Mouse (Mus musculus): ENCODE results near the gene Adcy5.

Adcy5 gene

DNA sequence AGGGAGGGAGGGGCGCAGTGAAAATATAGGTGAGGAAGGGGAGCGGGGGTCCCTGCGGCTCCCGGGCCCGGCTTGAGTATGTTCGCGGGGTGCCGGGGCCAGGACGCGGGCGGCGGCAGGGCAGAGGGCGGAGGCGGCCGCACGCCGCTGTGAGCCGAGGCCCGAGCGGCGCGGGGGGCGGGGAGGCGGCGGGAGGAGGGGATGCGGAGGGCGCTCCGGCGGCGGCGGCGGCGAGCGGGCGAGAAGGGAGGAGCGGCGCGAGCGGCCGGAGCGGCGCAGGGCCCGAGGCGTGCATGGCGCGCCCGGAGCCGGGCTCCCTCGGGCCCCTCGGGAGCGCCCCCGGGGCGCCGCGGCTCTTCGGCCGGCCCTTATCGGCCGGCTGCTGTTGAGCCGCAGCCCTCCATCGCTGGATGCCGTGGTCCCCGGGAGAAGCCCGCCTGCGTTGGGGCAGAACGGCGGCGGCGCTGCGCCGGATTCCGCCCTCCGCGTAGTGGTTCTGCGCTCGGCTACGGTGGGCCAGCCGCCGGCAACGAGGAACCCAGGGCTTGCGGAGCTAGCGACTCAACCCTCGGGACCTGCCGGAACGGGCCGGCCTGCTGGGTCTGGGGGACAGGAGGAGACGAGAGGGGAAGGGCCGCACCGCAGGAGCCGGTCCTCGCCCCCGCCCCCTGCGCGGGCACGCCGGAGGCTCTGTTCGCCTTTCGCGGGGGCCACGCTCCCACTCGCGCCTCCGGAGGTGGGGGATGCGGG, at the start of gene Adcy5:
Adcy5 (plus strand) TSS at position 237 of the 750 bp plus-strand sequence.
- no peak for DNase-seq (ENCODE audit: low spot score in 2 of 2)

- DNase-seq (ENCODE audit: low spot score in 2 of 2): no peak
Measured at GRCm38 (mm10) chr16:35107985-35108384, 46.7 kb upstream of the Adcy5 start.

DNA sequence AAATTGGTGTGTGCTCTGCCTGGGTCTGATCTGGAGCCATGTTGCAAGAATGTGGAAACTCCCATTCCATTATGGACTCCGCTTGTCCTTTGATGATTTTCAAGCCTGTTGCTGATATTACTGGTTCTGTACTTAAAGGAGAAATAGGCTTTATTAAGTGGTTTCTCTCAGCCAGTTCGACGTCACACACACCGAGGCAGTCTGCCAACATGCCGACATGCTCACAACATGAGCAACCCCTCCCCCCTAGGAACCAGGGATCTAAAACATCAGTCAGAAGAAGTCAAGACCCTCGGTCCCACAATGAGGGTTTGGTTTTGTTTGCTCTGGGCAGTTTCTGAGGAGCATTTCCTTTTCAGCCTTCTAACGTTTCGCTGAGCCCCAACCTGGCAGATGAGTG, 45.5 kb upstream of the Adcy5 start:
- DNase-seq (ENCODE audit: low spot score in 2 of 2): no peak

- no peak for DNase-seq (ENCODE audit: low spot score in 2 of 2)
Measured at GRCm38 (mm10) chr16:35109656-35110291, 44.9 kb upstream of the Adcy5 start.

GRCm38 (mm10) chr16:35110410-35111142, 44.1 kb upstream of the Adcy5 start:
- peak; percentile 27 to 37 for DNase-seq (ENCODE audit: low spot score in 2 of 2)

DNA sequence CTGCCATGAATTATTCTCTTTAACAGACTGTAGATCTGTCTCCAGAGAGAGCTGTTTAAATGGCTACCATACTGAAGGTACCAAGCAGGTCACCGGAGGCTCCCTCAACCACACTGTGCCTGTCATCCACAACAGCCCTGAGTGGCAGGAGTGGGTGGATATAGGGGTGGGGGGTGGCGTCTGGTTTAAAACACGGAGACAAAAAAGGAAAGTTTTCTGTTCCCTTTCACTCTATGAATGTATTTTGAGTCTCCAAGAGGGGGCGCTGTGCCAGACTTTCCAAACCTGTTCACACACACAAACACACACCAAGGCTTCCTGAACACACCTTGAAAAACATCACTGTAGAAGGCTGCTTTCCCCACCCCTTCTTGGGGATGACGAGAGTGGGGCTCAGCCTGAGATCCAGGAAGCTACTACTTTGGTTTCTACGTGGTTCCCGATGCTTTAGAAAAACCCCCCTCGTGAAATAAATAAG, 43.5 kb upstream of the Adcy5 start:
- no peak for DNase-seq (ENCODE audit: low spot score in 2 of 2)

DNA sequence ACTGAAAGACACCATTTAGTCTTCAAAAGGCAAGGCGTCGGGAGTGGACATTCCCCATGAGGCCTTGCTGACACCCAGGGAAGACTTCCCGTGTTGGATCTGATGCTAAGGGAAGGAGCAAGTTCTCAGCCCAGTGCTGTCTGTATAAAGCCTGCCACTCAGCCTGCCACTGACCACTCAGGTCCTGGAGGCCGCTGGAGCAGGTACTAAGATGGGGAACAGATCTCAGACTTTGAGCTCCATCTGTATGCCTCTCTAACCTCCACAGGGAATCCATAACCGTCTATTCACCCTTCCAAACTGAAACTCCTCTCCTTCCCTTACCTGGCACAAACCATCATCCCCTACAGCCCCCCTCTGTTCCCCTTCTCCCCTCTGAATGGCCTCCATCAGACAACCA, 41.2 kb upstream of the Adcy5 start:
- DNase-seq (ENCODE audit: low spot score in 2 of 2): no peak

- no peak for DNase-seq (ENCODE audit: low spot score in 2 of 2)
Measured at GRCm38 (mm10) chr16:35116328-35116956, 38.2 kb upstream of the Adcy5 start.

GRCm38 (mm10) chr16:35117436-35117835, 37.2 kb upstream of the Adcy5 start:
- DNase-seq (ENCODE audit: low spot score in 2 of 2): no peak

- DNase-seq (ENCODE audit: low spot score in 2 of 2): no peak
Measured at GRCm38 (mm10) chr16:35120603-35121002, 34.1 kb upstream of the Adcy5 start.

- DNase-seq (ENCODE audit: low spot score in 2 of 2): no peak
Measured at GRCm38 (mm10) chr16:35127270-35127669, 27.4 kb upstream of the Adcy5 start.

DNA sequence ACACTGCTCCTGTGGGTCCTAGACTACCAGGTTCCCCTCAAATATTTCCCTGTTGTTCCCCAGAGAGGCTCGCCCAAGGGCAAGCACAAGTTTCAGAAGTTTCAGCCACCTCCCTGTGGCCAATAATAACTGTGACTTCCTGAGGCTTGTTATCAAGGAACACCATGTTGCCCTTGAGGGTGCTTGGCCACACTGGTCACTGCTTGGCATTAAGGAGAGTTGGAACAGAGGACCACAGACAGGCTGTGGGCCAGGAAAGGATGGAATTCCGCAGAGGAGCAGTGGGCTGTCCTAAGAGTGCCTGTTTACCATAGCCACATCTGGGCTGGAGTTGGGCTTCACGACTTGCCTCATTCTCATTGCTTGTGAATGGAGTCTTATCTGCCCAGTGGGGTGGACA, 24.5 kb upstream of the Adcy5 start:
- DNase-seq (ENCODE audit: low spot score in 2 of 2): no peak

DNA sequence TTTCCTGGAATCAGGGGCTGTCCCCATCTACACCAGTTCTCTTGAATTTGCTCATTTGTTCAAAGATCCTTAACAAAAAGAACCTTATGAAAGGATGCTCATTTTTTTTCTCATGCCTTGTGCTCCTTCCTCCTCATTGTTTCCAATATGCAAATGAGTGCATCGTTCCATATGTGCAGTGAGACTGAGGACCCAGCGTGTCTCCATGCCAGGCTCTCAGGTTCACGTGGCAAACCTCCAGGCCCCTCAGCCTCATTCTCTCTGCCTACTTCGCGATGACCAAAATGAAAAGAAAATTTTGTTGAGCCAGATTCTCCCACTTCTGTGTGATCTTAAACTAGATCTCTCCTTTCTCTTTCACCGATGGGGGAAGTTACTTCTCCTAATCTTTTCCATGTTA, 15.3 kb upstream of the Adcy5 start:
- no peak for DNase-seq (ENCODE audit: low spot score in 2 of 2)

GRCm38 (mm10) chr16:35139873-35140619, 14.6 kb upstream of the Adcy5 start:
- DNase-seq (ENCODE audit: low spot score in 2 of 2): no peak

- DNase-seq (ENCODE audit: low spot score in 2 of 2): no peak
Measured at GRCm38 (mm10) chr16:35140620-35140975, 14.1 kb upstream of the Adcy5 start.

- DNase-seq (ENCODE audit: low spot score in 2 of 2): no peak
Measured at GRCm38 (mm10) chr16:35141839-35142238, 12.8 kb upstream of the Adcy5 start.

- DNase-seq (ENCODE audit: low spot score in 2 of 2): no peak
Measured at GRCm38 (mm10) chr16:35146153-35146552, 8.5 kb upstream of the Adcy5 start.

DNA sequence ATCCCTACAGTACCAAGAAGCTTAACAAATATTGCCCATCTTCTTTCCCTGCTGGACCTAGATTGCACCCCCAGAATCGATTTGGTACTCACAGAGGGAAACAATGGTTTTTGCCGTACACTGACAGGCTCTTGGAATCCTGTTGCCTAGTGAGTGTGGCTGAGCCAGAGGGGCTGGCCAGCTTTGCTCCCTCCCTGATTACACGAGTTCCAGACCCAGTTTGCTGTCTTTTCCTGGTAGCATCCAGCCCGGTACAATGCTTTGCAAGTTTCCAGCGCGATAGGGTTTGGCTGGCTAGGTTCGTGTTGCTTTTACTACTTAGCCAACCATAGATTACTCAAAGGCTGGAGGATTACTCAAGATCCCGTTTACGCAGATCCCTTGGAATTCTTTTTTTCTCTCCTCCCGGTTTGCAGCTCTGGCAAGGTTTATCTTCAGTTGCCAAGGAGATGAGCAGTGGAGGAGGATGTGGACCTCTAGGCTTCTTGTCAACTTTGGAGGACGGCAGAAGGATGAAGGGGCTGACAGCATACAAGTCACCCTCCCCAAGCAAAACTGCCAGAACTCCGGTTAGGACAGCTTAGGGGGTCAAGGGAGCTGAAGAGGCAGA, 1.4 kb upstream of the Adcy5 start:
- DNase-seq (ENCODE audit: low spot score in 2 of 2): no peak

DNA sequence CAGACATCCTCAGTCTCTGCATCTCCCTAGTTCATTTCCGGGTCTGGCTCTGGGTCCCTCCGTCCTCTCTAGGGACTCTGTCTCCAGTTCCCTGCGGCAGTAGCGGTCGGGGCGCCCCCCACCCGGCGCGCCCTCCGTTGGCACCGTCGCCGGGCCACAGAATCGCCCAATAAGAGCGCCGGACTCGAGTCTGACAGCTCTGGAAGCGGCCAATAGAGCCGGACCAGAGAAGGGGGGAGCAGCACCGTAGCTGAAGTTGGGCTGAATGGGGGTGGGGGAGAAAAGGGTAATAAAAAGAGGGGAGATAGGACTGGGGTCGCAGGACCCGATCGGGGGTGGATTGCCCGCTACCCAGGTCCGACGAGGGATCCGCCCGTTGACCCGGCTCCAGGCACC, 434 bp upstream of the Adcy5 start:
- DNase-seq (ENCODE audit: low spot score in 2 of 2): no peak

GRCm38 (mm10) chr16:35155391-35156305, 971 bp downstream of the Adcy5 start:
- DNase-seq (ENCODE audit: low spot score in 2 of 2): no peak
